ENCODE assay signal across 8 mouse cellular contexts in genomic region chr1:182018397-182019265, GRCm38 (mm10). TPM values are rescaled to one million over a fixed set of nuclear protein-coding genes. Genes with fewer than 3 reads are reported as not detected.
DNase-seq lines count a peak whose midpoint lies in the region; ATAC-seq and TF ChIP-seq lines count a peak whose summit lies in the region.

No protein-coding gene starts in this region.

- intact Hi-C loops in gastrocnemius, postnatal 14 days (cut with DNase I; ENCODE audit: low total_unique reads): loop anchor here (5.0 kb wide), 1 partner anchor 94 kb away; no protein-coding TSS in a partner anchor

- peaks cover 5% of the 10 kb centered on the region; the same call in 1 of the 2 replicates for H3K4me1 ChIP-seq in kidney, adult 2 months (ENCODE audit: control insufficient read depth, insufficient read depth, low read length)
- no peaks in the 10 kb centered on the region for H3K4me1 ChIP-seq in liver, embryonic 11.5 days (replicated peaks; ENCODE audit: control insufficient read depth, insufficient read depth, low read length)
- H3K4me1 ChIP-seq in neural tube, embryonic 14.5 days (ENCODE audit: control insufficient read depth, insufficient read depth, low read length): peaks cover 15% of the 10 kb centered on the region

- H3K27ac ChIP-seq in kidney, adult 2 months (ENCODE audit: insufficient read depth, low read depth, low read length): peak overlapping the region; percentile 32; the same call in 1 of the 2 replicates
- peak overlapping the region; percentile 51; the same call in 1 of the 2 replicates for H3K27ac ChIP-seq in liver, embryonic 11.5 days (ENCODE audit: low read depth, low read length)
- H3K27ac ChIP-seq in neural tube, embryonic 14.5 days (ENCODE audit: low read depth, low read length): peak overlapping the region; percentile 98

- no peaks in the 10 kb centered on the region for H3K27me3 ChIP-seq in kidney, adult 2 months (replicated peaks; ENCODE audit: control insufficient read depth, insufficient read depth, low read length)
- H3K27me3 ChIP-seq in liver, embryonic 11.5 days (replicated peaks; ENCODE audit: control insufficient read depth, insufficient read depth, low read length): peaks cover 44% of the 10 kb centered on the region
- no peaks in the 10 kb centered on the region for H3K27me3 ChIP-seq in neural tube, embryonic 14.5 days (ENCODE audit: control insufficient read depth, insufficient read depth, low read length)

- ATAC-seq in liver, embryonic 11.5 days (replicated peaks; ENCODE audit: low FRiP score): peak; percentile 58; the same call in 1 of the 2 replicates
- ATAC-seq in neural tube, embryonic 14.5 days (ENCODE audit: low read depth): peak; percentile 47

- no peak for TF ChIP-seq CTCF in kidney, adult 2 months (conservative IDR thresholded peaks at IDR 0.05; ENCODE audit: insufficient read depth, insufficient read length, low read depth, low read length)

- WGBS in kidney, adult 2 months: 5% methylated on average over 29 of the region's 29 CpGs
- WGBS in liver, embryonic 11.5 days: 2% methylated on average over 29 of the region's 29 CpGs
- under 1% methylated on average over 29 of the region's 29 CpGs for WGBS in neural tube, embryonic 14.5 days

- H3K4me3 ChIP-seq in kidney, adult 2 months (ENCODE audit: insufficient read depth, low read depth, low read length): peak overlapping the region; percentile 84
- peak overlapping the region; percentile 79 for H3K4me3 ChIP-seq in liver, embryonic 11.5 days (ENCODE audit: low read depth, low read length)
- H3K4me3 ChIP-seq in neural tube, embryonic 14.5 days (ENCODE audit: low read depth, low read length): peak overlapping the region; percentile 99

- H3K9me3 ChIP-seq in liver, embryonic 11.5 days (ENCODE audit: control insufficient read depth, low read length): no peaks in the 10 kb centered on the region
- no peaks in the 10 kb centered on the region for H3K9me3 ChIP-seq in neural tube, embryonic 14.5 days (ENCODE audit: control insufficient read depth, low read length)

- peak overlapping the region; percentile 78 for H3K9ac ChIP-seq in liver, embryonic 11.5 days (ENCODE audit: low read depth, low read length)
- peak overlapping the region; percentile 97 for H3K9ac ChIP-seq in neural tube, embryonic 14.5 days (replicated peaks; ENCODE audit: low read depth, low read length)

- no peaks in the 10 kb centered on the region for H3K36me3 ChIP-seq in kidney, adult 2 months (ENCODE audit: control insufficient read depth, insufficient read depth, low read length)
- H3K36me3 ChIP-seq in liver, embryonic 11.5 days (ENCODE audit: control insufficient read depth, insufficient read depth, low read length): no peaks in the 10 kb centered on the region
- no peaks in the 10 kb centered on the region for H3K36me3 ChIP-seq in neural tube, embryonic 14.5 days (ENCODE audit: control insufficient read depth, insufficient read depth, low read length)

- DNase-seq in right cerebral cortex, adult 18-20 months: peak; percentile 54
- no peak for DNase-seq in right cerebral cortex, postnatal 36 days (ENCODE audit: low spot score in 2 of 2)
- peak; percentile 54 for DNase-seq in cerebellum, adult 9-11 months
- DNase-seq in gastrocnemius, postnatal 14 days: peak; percentile 24
- peak; percentile 38 for DNase-seq in kidney, adult 2 months
- DNase-seq in liver, embryonic 11.5 days (ENCODE audit: low spot score): peak; percentile 46
- no peak for DNase-seq in spleen, postnatal 10 days (ENCODE audit: low spot score in 2 of 2)

- no peak for TF ChIP-seq POLR2A in kidney, adult 2 months (IDR thresholded peaks at IDR 0.05; ENCODE audit: low read depth, low read length)

- peak overlapping the region; percentile 86 for H3K4me2 ChIP-seq in liver, embryonic 11.5 days
- H3K4me2 ChIP-seq in neural tube, embryonic 14.5 days (ENCODE audit: low read depth, low read length): peak overlapping the region; percentile 48

RNA-seq across cellular contexts. Expression of gene Enah, which starts 1.2 kb away (rescaled TPM):
- 100 to 1,000 TPM in 1 of 2 experiments, 10 to 100 TPM in 1; 57.5 to 119 TPM for total RNA-seq in gastrocnemius, postnatal 14 days (2021)
- polyA plus RNA-seq in kidney, adult 2 months (2012; rRNA removed): 9.5 and 10.1 TPM in 2 replicates
- polyA plus RNA-seq in liver, embryonic 11.5 days (2014; fragmentation: Nextera tagmentation; extraction: Ambion mirVana): 6.4 and 7.6 TPM in 2 replicates
- 47.4 and 51.7 TPM in 2 replicates for polyA plus RNA-seq in neural tube, embryonic 14.5 days (2014; fragmentation: Nextera tagmentation; extraction: Ambion mirVana)

Comparison
In these comparisons a context has a peak if more than half of its experiments do, and no peak if none do; other contexts are left out.
1. DNase-seq: peak in right cerebral cortex, adult 18-20 months (single experiment), cerebellum, adult 9-11 months (single experiment), gastrocnemius, postnatal 14 days (single experiment), kidney, adult 2 months (single experiment) and liver, embryonic 11.5 days (single experiment); none in right cerebral cortex, postnatal 36 days (0 of 2) and spleen, postnatal 10 days (0 of 2).
2. H3K27ac ChIP-seq: peak in every context shown above with its lines; median percentile 98 in neural tube, embryonic 14.5 days; 51 in liver, embryonic 11.5 days; 32 in kidney, adult 2 months.
3. Peak in every context shown above with its lines, with median percentiles within 50 percentile points of each other: H3K4me3 ChIP-seq.